Mouse (Mus musculus) erythroblast, embryonic 14.5 days (primary cell): Measurements from ENCODE around the gene Plb1.

Source experiments
- GATA1 ChIP-seq: IDR thresholded peaks from 2 replicates; pipeline ENCODE4 v1.6.1; 2012; ENCODE audit warnings: low read length, inconsistent platforms, mixed read lengths
- TAL1 ChIP-seq: IDR thresholded peaks from 3 replicates; pipeline ENCODE4 v1.6.1; 2012; ENCODE audit warnings: low read length, inconsistent platforms, mixed read lengths

- TF ChIP-seq GATA1: no peak
- TF ChIP-seq TAL1: no peak
These were observed 177.2 kb downstream of the Plb1 start for GRCm38 (mm10) chr5:32409747-32410146.
